ENCODE assay signal across 9 mouse cellular contexts in genomic region chr7:45529461-45529860, GRCm38 (mm10). TPM values are rescaled to one million over a fixed set of nuclear protein-coding genes. Genes with fewer than 3 reads are reported as not detected.
DNase-seq lines count a peak whose midpoint lies in the region; ATAC-seq and TF ChIP-seq lines count a peak whose summit lies in the region.
"Had no signal": no experiment of that assay in that cellular context is flagged by ENCODE, and none has a peak within 500 bp of the region (broad histone marks: within the 10 kb centered on the region; RNA-seq: fewer than 3 reads in every experiment).

No protein-coding gene starts in this region.

- no peak for ATAC-seq in heart, embryonic 13.5 days (ENCODE audit: extremely low read depth, insufficient number of reproducible peaks, low FRiP score, low TSS enrichment)

- DNase-seq in kidney, postnatal 10 days = peak; percentile 67
- no peak for DNase-seq in kidney, postnatal 36 days
- DNase-seq in ovary, postnatal 14 days (ENCODE audit: low spot score) = no peak
- DNase-seq in urinary bladder, postnatal 10 days (ENCODE audit: low spot score) = no peak
- DNase-seq: right cerebral cortex, postnatal 14 days had no signal

- TF ChIP-seq POLR2A in bone marrow macrophage, adult 2 months (IDR thresholded peaks at IDR 0.05; ENCODE audit: borderline replicate concordance, low read depth, low read length) = no peak

- H3K4me3 ChIP-seq in bone marrow macrophage, adult 2 months (ENCODE audit: insufficient read depth, low read length) = peak overlapping the region; percentile 18; the same call in 1 of the 2 replicates
- H3K4me3 ChIP-seq in heart, embryonic 13.5 days = peak overlapping the region; percentile 4; the same call in 1 of the 2 replicates
- H3K4me3 ChIP-seq in megakaryocyte, embryonic 14.5 days (replicated peaks) = peak overlapping the region; percentile 71
- H3K4me3 ChIP-seq: hindbrain, embryonic 15.5 days had no signal

- H3K36me3 ChIP-seq in heart, embryonic 13.5 days = 0 out of 2 replicates have a peak, but pooled peaks cover 2% of the 10 kb centered on the region
- H3K36me3 ChIP-seq in megakaryocyte, embryonic 14.5 days (replicated peaks; ENCODE audit: low read length) = peaks cover 9% of the 10 kb centered on the region
- H3K36me3 ChIP-seq: hindbrain, embryonic 15.5 days had no signal

- H3K4me2 ChIP-seq in heart, embryonic 13.5 days = peak overlapping the region; percentile 48
- H3K4me2 ChIP-seq: hindbrain, embryonic 15.5 days had no signal

- H3K27ac ChIP-seq in bone marrow macrophage, adult 2 months (ENCODE audit: insufficient read depth, low read depth, low read length) = peak overlapping the region; percentile 76
- peak overlapping the region; percentile 66 for H3K27ac ChIP-seq in heart, embryonic 13.5 days (replicated peaks)
- H3K27ac ChIP-seq: hindbrain, embryonic 15.5 days had no signal

- peak overlapping the region; percentile 62; the same call in 1 of the 2 replicates for H3K9ac ChIP-seq in heart, embryonic 13.5 days
- H3K9ac ChIP-seq: hindbrain, embryonic 15.5 days had no signal

- 0 out of 2 replicates have a peak, but pooled peaks cover 8% of the 10 kb centered on the region for H3K27me3 ChIP-seq in heart, embryonic 13.5 days (replicated peaks)
- peaks cover 20% of the 10 kb centered on the region for H3K27me3 ChIP-seq in megakaryocyte, embryonic 14.5 days (replicated peaks)
- H3K27me3 ChIP-seq: hindbrain, embryonic 15.5 days had no signal

- H3K9me3 ChIP-seq in heart, embryonic 13.5 days = no peaks in the 10 kb centered on the region
- no peaks in the 10 kb centered on the region for H3K9me3 ChIP-seq in megakaryocyte, embryonic 14.5 days
- H3K9me3 ChIP-seq: hindbrain, embryonic 15.5 days had no signal

- no peak for TF ChIP-seq CTCF in bone marrow macrophage, adult 2 months (IDR thresholded peaks at IDR 0.05; ENCODE audit: low read depth, low read length)

- WGBS in heart, embryonic 13.5 days = 5% methylated on average over 6 of the region's 6 CpGs

- H3K4me1 ChIP-seq in bone marrow macrophage, adult 2 months (ENCODE audit: control insufficient read depth, insufficient read depth, low read length) = peaks cover 25% of the 10 kb centered on the region
- H3K4me1 ChIP-seq in heart, embryonic 13.5 days = peaks cover 38% of the 10 kb centered on the region
- peaks cover 41% of the 10 kb centered on the region for H3K4me1 ChIP-seq in megakaryocyte, embryonic 14.5 days

RNA-seq across cellular contexts. Expression of gene Plekha4, which starts 3.3 kb away (rescaled TPM):
- 1.0 and 1.6 TPM in 2 replicates for polyA plus RNA-seq in bone marrow macrophage, adult 2 months (2012; ENCODE audit: insufficient read depth, insufficient read length, missing spikeins)
- 1.1 and 1.2 TPM in 2 replicates for polyA plus RNA-seq in heart, embryonic 13.5 days (2015; fragmentation: Nextera tagmentation; extraction: Ambion mirVana)
- 2.9 and 16.4 TPM in 2 replicates for polyA plus RNA-seq in megakaryocyte, embryonic 14.5 days (2012; ENCODE audit: insufficient read depth, low replicate concordance)

RNA-seq across cellular contexts. Expression of gene Ppp1r15a, which starts 3.4 kb away (rescaled TPM):
- 21.3 and 26.7 TPM in 2 replicates for polyA plus RNA-seq in bone marrow macrophage, adult 2 months (2012; ENCODE audit: insufficient read depth, insufficient read length, missing spikeins)
- 38.5 and 49.6 TPM in 2 replicates for polyA plus RNA-seq in heart, embryonic 13.5 days (2015; fragmentation: Nextera tagmentation; extraction: Ambion mirVana)
- 361 and 818 TPM in 2 replicates for polyA plus RNA-seq in megakaryocyte, embryonic 14.5 days (2012; ENCODE audit: insufficient read depth, low replicate concordance)

RNA-seq across cellular contexts. Expression of gene Nucb1, which starts 19.3 kb away (rescaled TPM):
- polyA plus RNA-seq in bone marrow macrophage, adult 2 months (2012; ENCODE audit: insufficient read depth, insufficient read length, missing spikeins) = 278 and 296 TPM in 2 replicates
- polyA plus RNA-seq in heart, embryonic 13.5 days (2015; fragmentation: Nextera tagmentation; extraction: Ambion mirVana) = 175 and 177 TPM in 2 replicates
- polyA plus RNA-seq in megakaryocyte, embryonic 14.5 days (2012; ENCODE audit: insufficient read depth, low replicate concordance) = 504 and 892 TPM in 2 replicates

RNA-seq across cellular contexts. Expression of gene Hsd17b14, which starts 25.2 kb away (rescaled TPM):
- polyA plus RNA-seq in bone marrow macrophage, adult 2 months (2012; ENCODE audit: insufficient read depth, insufficient read length, missing spikeins) = 2.0 and 2.5 TPM in 2 replicates
- 0.43 and 0.52 TPM in 2 replicates for polyA plus RNA-seq in heart, embryonic 13.5 days (2015; fragmentation: Nextera tagmentation; extraction: Ambion mirVana)
- polyA plus RNA-seq in megakaryocyte, embryonic 14.5 days (2012; ENCODE audit: insufficient read depth, low replicate concordance) = 4.9 and 6.8 TPM in 2 replicates

RNA-seq across cellular contexts. Expression of gene Bcat2, which starts 40.5 kb away (rescaled TPM):
- 87.0 and 93.0 TPM in 2 replicates for polyA plus RNA-seq in bone marrow macrophage, adult 2 months (2012; ENCODE audit: insufficient read depth, insufficient read length, missing spikeins)
- 65.4 and 66.3 TPM in 2 replicates for polyA plus RNA-seq in heart, embryonic 13.5 days (2015; fragmentation: Nextera tagmentation; extraction: Ambion mirVana)
- polyA plus RNA-seq in megakaryocyte, embryonic 14.5 days (2012; ENCODE audit: insufficient read depth, low replicate concordance) = 20.6 and 56.4 TPM in 2 replicates

Comparison
In these comparisons a context has a peak if more than half of its experiments do, and no peak if none do; other contexts are left out.
1. H3K4me3 ChIP-seq: peak in every context shown above with its lines; median percentile 71 in megakaryocyte, embryonic 14.5 days; 18 in bone marrow macrophage, adult 2 months; 4 in heart, embryonic 13.5 days.